Mouse (Mus musculus): ENCODE measurements around the gene Bloc1s5. TPM values are rescaled to one million over a fixed set of nuclear protein-coding genes. Genes with fewer than 3 reads are reported as not detected.

Gene Bloc1s5
- total RNA-seq, 4 experiments from 2014 or later: 6.0 to 7.3 (median 6.5) TPM

DNA sequence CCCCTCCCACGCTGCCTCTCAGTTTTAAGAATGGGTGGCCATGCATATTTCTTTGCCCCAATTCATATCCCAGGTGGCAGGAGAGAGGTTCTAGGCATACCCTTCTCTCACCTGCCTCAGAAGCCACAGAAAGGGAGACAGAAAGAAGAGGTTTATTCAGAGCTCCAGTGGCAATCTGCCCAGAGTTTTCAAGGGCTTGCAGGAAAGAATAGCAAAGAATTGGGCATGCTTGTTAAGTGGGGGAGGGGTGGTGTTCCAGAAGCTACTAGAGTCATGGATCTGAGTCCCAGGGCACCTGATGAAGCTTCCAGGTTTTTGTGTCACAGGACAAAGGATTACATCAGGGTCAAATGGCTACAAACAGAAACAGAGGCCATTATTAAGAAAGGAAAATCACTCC lies 61.6 kb downstream of the Bloc1s5 start:
- DNase-seq (ENCODE audit: low spot score in 2 of 2): no peak

DNA sequence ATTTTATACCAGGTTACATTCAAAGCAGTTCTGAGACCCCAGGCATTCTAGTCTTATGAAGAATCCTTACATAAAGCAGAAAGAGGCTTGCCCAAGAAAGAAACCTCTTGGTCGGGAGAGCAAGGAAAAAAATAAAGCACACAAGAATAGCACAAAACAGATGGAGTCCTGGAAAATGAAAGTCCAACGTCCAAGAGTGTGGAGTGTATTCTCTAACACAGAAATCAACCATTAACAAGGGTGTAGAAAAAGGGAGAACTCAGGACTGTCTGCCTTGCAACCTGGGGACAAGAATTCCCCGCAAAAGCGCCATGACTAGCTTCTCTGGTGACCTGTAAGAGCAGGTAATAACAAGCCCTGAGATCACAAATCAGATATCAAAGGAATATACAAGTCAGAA lies 69.7 kb downstream of the Bloc1s5 start:
- no peak for DNase-seq (ENCODE audit: low spot score in 2 of 2)

DNA sequence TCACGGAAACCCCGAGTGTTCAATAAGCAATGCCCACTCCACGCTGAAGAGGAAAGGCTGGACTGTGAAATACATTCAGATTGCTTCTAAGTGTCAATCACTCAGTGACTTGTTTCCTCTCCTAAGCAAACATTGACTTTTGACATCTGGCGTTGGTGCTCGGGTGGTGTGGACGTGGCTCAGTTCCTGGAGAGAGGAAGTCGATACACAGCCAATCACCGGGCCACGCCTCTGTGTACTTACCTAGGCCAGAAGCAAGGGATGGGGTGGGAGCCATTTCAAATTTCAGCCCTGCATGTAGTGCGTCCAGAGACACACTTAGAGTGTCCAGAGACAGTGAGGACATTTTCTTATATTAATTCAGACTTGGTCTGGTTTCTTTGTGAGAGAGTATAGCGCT lies 80.3 kb downstream of the Bloc1s5 start:
- no peak for DNase-seq (ENCODE audit: low spot score in 2 of 2)

DNA sequence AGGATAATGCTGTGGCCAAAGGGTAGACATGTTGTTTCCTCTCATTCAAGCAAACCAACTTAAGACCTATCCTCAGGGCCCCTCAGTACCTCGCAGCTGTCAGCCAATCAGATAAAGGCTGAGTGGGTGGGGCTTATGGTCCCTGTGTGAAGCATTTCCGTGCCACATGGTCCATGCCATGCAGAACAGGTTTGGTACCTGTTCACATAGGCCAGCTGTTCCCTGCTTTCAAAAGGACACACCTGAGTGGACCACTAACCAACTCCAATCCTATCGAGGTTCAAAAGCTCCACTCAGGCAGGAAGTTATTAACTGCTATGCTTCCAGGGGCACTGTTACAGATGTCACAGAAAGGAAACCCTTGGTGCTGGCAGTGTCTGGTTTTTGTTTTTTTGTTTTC lies 80.7 kb downstream of the Bloc1s5 start:
- DNase-seq (ENCODE audit: low spot score in 2 of 2): no peak

DNA sequence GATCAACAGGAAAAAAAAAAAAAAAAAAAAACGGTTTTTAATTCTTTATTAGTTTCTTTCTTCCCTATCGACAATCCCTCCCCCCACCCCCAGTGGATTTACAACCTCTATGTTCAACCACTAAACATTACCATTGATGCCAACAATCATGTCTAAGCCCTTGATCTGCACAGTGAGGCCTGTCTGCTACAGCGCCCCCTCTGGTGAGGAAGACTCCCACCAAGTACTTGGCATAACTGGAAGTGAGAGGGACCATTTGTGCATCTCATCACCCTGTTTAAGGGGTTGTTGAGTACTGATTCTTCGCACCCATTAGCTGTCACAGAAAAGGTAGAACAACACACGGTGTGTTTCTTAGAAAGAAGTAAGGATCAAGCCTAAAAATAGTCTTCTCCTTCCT lies 86.2 kb downstream of the Bloc1s5 start:
- no peak for DNase-seq (ENCODE audit: low spot score in 2 of 2)

GRCm38 (mm10) chr13:38547717-38548116 lies 87.2 kb downstream of the Bloc1s5 start:
- no peak for DNase-seq (ENCODE audit: low spot score in 2 of 2)

- DNase-seq (ENCODE audit: low spot score in 2 of 2): no peak
These were observed 88.2 kb downstream of the Bloc1s5 start for GRCm38 (mm10) chr13:38546754-38547153.

DNA sequence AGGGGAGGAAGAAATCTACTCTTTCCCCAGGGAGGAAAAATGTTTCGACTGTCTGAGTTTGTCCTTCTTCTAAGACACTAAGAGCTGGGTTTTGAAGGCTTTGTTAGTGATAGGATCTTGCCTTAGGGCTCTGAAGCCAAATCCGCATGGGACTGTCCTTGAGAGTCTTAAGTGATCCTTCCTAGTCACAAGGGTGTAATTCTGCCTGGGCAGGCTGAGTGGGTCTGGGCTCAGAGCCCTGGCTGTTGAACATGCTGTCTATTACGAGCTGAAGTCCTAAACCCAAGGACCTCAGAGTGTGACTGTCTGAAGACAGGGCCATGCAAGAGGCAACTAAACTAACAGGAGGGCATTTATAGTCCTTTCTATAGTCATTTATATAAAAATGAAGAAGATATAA lies 89.4 kb downstream of the Bloc1s5 start:
- DNase-seq (ENCODE audit: low spot score in 2 of 2): peak; percentile 62 to 74

DNA sequence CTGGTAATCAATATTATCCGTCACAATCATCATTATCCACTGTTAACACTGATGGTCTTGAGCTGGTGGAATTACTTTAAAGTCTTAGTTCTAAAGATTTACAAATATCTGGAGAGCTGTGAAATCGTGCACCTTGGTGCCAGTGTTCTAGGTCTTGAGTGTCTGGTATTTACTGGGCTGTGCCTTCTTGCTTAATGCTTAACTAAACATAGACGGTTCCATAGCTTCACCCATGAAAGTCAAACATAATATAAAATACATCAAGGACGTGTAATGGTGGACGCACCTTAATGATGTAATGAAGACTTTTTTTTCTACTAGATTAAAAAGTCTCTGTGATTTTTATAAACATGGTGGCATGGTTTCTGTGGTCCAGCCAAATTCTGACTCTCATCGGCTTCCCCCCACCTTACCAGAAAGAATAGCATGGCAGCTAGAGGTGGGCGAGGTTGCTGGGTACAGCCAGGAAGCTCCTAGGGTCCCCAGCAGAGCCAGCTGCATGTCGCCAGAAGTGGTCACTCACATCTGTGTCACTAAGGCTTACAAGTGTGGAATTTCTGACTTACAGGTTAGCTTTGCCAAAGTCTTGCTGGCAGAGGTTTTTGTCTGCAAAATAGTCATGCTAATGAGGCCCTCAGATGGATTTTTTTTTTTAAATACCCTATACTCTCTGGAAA lies 90.0 kb downstream of the Bloc1s5 start:
- no peak for DNase-seq (ENCODE audit: low spot score in 2 of 2)

GRCm38 (mm10) chr13:38543455-38544125 lies 91.3 kb downstream of the Bloc1s5 start:
- no peak for DNase-seq (ENCODE audit: low spot score in 2 of 2)

Other genes with a start within 250 kb of the Bloc1s5 start
- gene Txndc5, start 106.3 kb downstream of the Bloc1s5 start, total RNA-seq (2022): 10 to 100 TPM; 25.2 to 36.1 (median 28.2) TPM
- 10 to 100 TPM; 12.5 to 19.0 (median 16.5) TPM for gene Eef1e1, start 23.9 kb upstream of the Bloc1s5 start, total RNA-seq (2022)

Data from gastrocnemius, adult 8-10 months (tissue).